Mouse (Mus musculus): Measurements from ENCODE around the gene Pum2.
"Not testable (repeated sequence)": the region's sequence is repeated elsewhere in the genome, so short reads cannot be mapped to it uniquely, and the experiment has no call there.

Gene Pum2

DNA sequence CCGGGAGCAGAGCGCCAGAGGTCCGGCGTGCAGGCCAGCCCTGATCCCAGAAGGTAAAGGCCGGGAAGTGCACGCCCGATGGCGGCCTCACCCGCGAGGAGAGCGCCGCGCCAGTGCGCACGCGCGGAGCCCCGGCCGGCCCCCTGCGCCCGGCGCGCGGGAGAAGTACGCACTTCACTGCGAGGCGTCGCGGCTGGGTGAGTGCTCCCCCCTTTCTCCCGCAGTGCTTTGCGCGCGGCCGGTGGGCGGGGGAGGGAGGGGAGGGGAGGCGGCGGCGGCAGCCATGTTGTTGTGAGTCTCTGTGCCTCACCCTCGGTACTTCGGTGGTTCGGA is at the start of gene Pum2:
Gene Pum2, plus strand, starts transcription at position 161 of the 333 bp plus-strand sequence.
- peak; percentile 67 for DNase-seq (ENCODE audit: extremely low spot score, low read depth, low spot score)

GRCm38 (mm10) chr12:8629537-8629936 is 44.4 kb upstream of the Pum2 start:
- no peak for DNase-seq (ENCODE audit: extremely low spot score, low read depth, low spot score)

- no peak for DNase-seq (ENCODE audit: extremely low spot score, low read depth, low spot score)
Measured at GRCm38 (mm10) chr12:8631691-8632090, 42.2 kb upstream of the Pum2 start.

DNA sequence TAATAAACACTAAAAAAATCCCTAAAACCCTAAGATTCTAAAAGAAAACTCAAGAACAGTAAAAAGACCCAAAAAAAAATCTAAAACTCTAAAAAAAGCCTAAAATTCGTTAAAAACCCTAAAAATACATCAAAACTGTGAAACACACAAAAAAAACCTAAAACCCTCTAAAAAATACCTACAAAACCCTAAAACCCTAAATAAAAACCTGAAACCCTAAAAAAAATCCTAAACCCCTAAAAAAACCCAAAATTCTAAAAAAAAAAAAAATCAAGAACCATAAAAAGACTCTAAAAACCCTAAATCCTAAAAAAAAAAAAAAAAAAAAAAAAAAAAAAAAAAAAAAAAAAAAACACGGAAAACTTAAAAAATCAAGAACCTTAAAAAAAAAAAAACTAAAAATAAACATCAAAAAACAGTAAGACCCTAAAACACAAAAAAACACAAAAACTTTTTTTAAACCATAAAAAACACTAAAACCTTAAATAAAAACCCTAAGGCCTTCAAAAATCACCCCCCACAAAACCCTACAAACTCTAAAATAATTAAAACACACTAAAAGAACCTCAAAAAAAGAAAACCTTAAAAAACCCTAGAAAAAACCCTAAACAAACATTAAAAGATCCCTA is 41.1 kb upstream of the Pum2 start:
- no peak for DNase-seq (ENCODE audit: extremely low spot score, low read depth, low spot score)

GRCm38 (mm10) chr12:8634306-8634705 is 39.6 kb upstream of the Pum2 start:
- DNase-seq (ENCODE audit: extremely low spot score, low read depth, low spot score): no peak

DNA sequence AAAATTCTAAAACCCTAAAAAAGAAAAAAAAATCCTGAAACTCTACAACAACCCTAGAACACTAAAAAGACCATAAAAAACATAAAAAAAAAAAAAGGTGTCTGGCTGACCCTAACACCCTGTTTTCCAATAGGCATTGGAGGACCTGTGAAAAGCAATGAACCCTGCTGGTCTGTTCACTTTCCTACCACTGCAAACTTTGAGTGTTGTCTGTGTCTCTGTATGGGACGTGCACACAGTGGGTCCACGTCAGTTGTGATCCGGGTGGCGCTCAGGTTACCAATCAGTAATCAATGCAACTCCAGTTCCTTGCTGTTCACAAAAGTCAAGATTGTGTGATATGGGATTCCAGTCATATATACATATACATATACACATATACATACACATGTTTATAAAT is 38.4 kb upstream of the Pum2 start:
- no peak for DNase-seq (ENCODE audit: extremely low spot score, low read depth, low spot score)

DNA sequence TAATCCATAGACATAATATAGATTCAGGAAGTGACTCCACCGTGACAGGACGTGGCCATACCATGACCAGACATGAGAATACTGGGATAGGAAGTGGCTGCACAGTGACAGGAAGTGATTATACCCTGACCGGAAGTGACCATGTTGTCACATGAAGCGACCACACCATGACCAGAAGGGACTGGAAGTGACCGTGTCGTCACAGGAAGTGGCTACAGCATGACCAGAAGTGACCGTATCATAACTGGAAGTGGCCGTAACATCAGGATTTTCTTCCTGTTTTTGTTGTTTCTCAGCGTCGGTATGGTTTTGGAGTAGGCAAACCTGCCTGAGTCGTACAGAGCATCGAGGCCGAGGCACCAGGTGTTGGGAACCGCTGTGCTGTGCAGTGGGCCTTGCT is 37.0 kb upstream of the Pum2 start:
- DNase-seq (ENCODE audit: extremely low spot score, low read depth, low spot score): no peak

GRCm38 (mm10) chr12:8638411-8639087 is 35.4 kb upstream of the Pum2 start:
- peak; percentile 64 for DNase-seq (ENCODE audit: extremely low spot score, low read depth, low spot score)

GRCm38 (mm10) chr12:8640186-8640585 is 33.7 kb upstream of the Pum2 start:
- not testable (repeated sequence) for DNase-seq (ENCODE audit: extremely low spot score, low read depth, low spot score)

DNA sequence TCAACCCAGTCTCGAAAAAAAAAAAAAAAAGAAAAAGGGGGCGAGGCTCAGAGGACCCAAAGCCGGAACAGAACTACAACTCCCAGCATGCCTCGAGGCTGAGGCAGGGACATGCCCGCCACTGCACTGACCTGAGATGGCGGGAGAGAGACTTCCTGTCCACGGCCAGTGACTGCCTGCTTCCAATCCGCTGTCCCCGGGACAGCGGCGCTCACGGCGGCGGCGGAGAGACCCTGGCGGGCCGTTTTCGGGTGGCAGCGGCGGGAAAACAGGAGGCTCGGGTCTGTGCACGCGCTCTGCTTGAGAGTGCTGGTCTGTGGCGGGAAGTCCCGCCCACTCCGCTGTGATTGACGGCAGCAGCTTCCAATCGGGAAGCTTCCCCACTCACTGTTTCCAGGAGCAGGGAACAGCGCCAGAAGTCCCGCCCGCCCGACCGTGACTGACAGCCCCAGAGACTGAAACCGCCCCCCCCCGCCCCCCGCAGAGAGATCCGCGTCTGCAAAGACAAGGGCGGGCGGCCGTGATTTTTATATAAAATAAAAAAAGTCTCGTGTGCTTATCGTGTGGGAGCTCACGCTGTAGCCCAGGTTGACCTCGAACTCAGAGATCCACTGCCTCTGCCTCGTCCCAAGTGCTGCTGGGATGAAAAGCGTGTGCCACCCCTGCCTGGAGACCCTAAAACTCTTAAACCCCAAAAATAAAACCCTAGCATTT is 33.1 kb upstream of the Pum2 start:
- peak; percentile 77 for DNase-seq (ENCODE audit: extremely low spot score, low read depth, low spot score)

GRCm38 (mm10) chr12:8641425-8641735 is 32.6 kb upstream of the Pum2 start:
- no peak for DNase-seq (ENCODE audit: extremely low spot score, low read depth, low spot score)

- not testable (repeated sequence) for DNase-seq (ENCODE audit: extremely low spot score, low read depth, low spot score)
Measured at GRCm38 (mm10) chr12:8648211-8648610, 25.7 kb upstream of the Pum2 start.

- not testable (repeated sequence) for DNase-seq (ENCODE audit: extremely low spot score, low read depth, low spot score)
Measured at GRCm38 (mm10) chr12:8650027-8650426, 23.9 kb upstream of the Pum2 start.

GRCm38 (mm10) chr12:8656596-8656995 is 17.3 kb upstream of the Pum2 start:
- no peak for DNase-seq (ENCODE audit: extremely low spot score, low read depth, low spot score)

- DNase-seq (ENCODE audit: extremely low spot score, low read depth, low spot score): no peak
Measured at GRCm38 (mm10) chr12:8657116-8657515, 16.8 kb upstream of the Pum2 start.

DNA sequence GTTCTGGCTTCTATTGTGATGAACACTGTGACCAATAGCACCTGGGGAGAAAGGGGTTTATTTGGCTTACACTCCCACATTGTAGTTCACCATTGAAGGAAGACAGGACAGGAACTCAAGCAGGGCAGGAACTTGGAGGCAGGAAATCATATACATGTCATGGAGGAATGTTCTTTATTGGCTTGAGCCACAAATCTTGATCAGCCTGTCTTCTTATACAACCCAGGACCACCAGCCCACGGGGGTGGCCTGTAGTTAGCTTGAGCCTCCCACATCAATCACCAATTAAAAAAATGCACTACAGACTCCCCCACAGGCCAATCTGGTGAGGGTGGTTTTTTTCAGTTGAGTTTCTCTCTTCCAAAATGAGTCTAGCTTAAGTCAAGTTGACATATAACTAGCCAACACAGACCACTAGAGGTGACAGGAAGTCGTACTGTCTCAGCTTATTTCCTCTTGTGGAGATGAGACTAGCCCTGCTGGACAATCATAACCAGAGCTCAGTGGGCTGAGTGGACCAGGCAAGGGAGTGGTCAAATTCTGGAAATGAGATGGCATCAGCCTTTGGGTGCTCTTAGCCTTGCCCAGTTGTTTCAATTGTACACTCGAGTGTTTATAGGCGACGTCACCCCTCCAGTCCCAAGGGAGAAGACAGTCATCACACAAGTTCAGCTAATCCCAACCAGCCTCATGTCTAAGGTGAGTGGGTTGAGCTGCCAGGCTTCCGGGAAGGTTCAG is 16.1 kb upstream of the Pum2 start:
- DNase-seq (ENCODE audit: extremely low spot score, low read depth, low spot score): no peak

DNA sequence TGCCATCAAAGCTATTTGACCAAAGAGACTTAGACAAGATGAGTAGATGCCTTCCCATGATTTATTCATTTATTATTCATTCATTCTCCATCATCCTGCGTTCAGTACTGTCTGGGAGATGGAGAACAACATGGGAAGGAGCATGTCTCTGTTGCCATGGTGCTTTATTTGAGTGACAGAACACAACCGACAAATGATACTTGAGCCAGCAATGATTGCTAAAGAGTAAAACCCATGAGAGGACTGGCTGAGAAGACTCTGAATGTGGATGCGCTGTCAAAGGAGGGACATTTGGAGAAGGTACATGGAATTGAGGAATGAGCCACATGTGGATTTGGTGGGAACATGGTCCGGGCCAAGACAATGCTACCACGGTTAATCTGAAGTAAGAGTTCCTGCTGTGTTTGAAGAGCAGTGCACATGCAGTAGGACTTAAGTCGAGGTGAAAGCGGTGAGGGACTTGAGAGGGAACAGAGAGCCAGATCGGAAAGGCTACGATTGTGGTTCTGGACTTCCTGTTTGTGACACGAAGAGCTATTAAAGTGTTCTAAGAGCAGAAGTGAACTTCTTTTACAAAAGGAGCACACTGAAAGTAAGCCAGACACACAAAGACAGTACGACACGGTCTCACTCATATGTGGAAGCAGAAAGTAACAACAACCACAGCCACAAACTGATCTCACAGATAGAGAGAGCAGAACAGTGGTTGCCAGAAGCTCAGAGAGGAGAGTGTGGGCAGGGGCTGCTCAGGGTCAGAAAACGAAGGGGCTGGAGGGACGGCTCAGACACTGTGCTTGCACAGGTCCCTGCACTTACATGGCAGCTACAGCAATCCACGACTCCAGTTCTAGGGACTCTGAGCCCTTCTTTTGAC is 14.3 kb upstream of the Pum2 start:
- DNase-seq (ENCODE audit: extremely low spot score, low read depth, low spot score): no peak

GRCm38 (mm10) chr12:8661747-8662146 is 12.2 kb upstream of the Pum2 start:
- DNase-seq (ENCODE audit: extremely low spot score, low read depth, low spot score): no peak

DNA sequence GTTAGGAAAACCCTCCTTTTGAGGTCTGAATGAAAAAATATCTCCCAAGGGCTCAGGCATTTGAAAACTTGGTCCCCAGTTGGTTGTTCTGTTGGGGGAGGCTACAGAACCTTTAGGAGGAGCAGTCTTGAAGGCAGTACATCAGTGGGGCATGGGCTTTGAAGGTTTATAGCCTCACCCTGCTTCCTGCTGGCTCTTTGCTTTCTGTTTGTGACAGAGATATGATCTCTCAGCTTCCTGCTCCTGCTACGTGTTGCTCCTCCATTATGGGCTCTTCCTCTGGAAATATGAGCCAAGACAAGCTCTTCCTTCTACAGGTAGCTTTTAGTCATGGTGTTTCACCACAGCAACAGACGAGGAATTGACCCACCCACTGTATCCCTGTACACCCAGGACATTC is 11.8 kb upstream of the Pum2 start:
- DNase-seq (ENCODE audit: extremely low spot score, low read depth, low spot score): no peak

DNA sequence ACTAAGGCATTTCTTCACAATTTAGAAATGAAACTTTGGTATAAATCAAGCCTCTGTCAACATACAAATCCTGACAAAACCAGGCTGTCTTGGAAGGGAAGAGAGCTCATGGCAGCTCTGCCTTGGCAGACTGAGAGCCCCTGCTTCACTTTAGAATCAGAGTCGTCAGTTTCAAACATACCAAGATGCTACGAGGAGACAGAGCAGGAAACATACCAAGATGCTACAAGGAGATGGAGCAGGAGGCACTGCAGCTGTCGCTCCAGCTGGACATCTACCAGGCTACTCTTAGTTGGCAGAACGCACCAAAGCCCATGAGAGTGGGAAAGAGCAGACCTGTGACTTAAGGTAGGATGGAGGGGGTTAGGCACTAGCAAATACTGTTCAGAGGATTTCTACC is 11.2 kb upstream of the Pum2 start:
- DNase-seq (ENCODE audit: extremely low spot score, low read depth, low spot score): no peak

All from hindlimb bud, embryonic 11.5 days (tissue).